Mouse (Mus musculus): ENCODE results near the gene Ttc7b. TPM values are rescaled to one million over a fixed set of nuclear protein-coding genes. Genes with fewer than 3 reads are reported as not detected.

Ttc7b gene
- polyA plus RNA-seq, 1 experiment: 26.1 TPM

DNA sequence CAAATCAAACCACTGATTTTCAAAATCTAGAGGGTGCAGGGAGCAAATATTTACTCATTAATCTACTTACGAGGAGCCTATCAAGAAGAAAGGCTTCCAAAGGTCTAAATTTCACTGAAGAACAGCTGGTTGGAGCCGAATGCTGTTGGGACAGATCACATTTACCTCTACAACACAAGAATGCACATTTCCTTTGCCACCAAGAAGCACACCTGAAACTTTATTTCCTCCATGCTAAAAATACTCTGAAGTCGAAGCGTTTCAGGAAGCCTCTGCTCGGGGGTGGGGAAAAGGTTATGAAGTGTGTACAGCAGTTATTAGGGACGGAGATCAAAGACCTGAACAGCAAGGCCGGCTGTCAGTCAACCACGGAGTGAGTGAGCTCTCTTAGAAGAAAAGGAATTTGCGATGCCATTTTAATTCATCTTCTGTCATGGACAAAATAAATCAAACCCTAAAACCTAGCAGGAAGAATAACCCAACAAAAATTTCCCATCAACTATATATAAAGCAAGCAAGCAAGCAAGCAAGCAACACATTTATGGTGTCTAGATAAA lies 18.6 kb upstream of the Ttc7b start:
- TF ChIP-seq POLR2A (IDR thresholded peaks at IDR 0.05; ENCODE audit: low read depth, low read length) (no peak), CTCF (IDR thresholded peaks at IDR 0.05; ENCODE audit: borderline replicate concordance, insufficient read depth, low read length) (no peak)
- Histone ChIP-seq H3K27ac (ENCODE audit: insufficient read depth, low read length) (no peak overlapping the region), H3K4me1 (ENCODE audit: control insufficient read depth, insufficient read depth, low read length) (no peaks in the 10 kb centered on the region), H3K4me3 (ENCODE audit: insufficient read depth, low read length) (no peak overlapping the region)

DNA sequence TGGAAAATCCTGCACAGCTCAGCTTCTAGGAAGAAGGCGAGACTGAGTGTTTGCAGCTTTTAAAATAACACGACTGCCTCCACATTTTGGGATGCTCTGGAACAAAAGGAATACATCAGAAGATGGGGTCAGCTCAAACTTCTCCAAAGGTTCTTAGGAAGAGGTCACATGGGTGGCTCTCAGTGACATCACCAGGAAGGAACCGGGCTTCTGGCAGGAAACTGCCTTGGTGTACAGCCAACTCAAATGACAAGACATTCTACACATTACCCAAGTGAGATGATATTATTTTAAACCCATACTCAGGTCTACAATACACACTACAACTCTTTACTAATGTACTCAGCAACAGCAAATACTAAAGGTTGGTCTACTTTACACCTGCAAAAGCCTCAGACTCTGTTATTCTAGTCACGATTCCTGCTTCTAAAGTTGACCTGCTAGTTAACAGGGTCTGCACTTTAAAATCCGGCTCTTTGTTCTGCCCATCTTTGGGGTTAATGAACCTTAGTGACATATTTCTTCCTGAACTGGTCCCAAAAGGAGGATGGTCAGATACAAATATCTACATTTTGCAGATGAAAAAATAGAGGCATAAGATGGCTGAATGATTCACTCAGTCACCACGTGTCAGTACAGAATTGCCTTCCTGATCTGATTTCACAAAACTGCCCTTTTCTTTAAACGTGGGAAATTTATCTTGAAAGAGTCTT lies 18.0 kb upstream of the Ttc7b start:
- no peaks in the 10 kb centered on the region for H3K4me1 ChIP-seq (ENCODE audit: control insufficient read depth, insufficient read depth, low read length)
- H3K27ac ChIP-seq (ENCODE audit: insufficient read depth, low read length): no peak overlapping the region
- TF ChIP-seq CTCF (IDR thresholded peaks at IDR 0.05; ENCODE audit: borderline replicate concordance, insufficient read depth, low read length): no peak
- no peak for TF ChIP-seq POLR2A (IDR thresholded peaks at IDR 0.05; ENCODE audit: low read depth, low read length)
- no peak overlapping the region for H3K4me3 ChIP-seq (ENCODE audit: insufficient read depth, low read length)

DNA sequence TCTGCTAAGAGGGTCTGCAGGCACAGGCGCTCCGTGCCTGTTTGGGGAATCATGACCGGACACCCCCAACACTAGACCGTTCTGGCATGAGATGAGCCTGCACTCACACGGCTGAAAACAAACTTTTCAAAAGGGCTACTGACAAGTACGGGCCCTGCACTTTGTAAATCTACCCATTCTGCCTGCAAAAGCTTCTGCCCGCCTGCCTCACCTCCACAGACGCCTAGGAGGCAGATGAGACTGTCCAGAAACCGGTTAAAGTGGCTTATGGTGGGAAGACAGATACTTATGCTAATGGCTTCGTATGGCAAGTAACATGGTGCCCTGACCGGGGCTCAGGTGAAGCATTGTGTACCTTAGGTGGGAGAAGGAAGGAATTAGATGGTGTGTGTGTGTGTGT lies 16.5 kb upstream of the Ttc7b start:
- Histone ChIP-seq H3K4me3 (ENCODE audit: insufficient read depth, low read length) (no peak overlapping the region), H3K4me1 (ENCODE audit: control insufficient read depth, insufficient read depth, low read length) (no peaks in the 10 kb centered on the region), H3K27ac (ENCODE audit: insufficient read depth, low read length) (no peak overlapping the region)
- TF ChIP-seq POLR2A (IDR thresholded peaks at IDR 0.05; ENCODE audit: low read depth, low read length) (no peak), CTCF (IDR thresholded peaks at IDR 0.05; ENCODE audit: borderline replicate concordance, insufficient read depth, low read length) (no peak)

DNA sequence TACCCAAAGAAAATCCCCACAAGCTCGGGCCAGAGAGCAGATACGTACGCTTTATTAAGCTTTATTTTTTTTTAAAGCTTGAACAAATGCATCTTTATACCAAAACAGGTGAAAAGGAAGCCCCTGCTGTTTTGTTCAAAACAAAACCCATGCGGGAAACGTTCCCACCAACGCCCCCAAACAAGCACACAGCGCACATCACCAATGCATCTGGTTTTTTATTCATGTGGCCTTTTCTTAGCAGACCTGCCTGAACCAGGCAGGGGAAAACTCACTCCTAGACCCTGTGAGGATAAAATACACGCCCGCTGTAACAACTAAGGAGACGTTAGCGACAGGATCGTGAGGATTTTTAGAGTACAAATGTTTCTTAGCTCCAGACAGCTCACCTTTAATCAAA lies 14.4 kb upstream of the Ttc7b start:
- no peaks in the 10 kb centered on the region for H3K4me1 ChIP-seq (ENCODE audit: control insufficient read depth, insufficient read depth, low read length)
- H3K27ac ChIP-seq (ENCODE audit: insufficient read depth, low read length): no peak overlapping the region
- TF ChIP-seq POLR2A (IDR thresholded peaks at IDR 0.05; ENCODE audit: low read depth, low read length): no peak
- TF ChIP-seq CTCF (IDR thresholded peaks at IDR 0.05; ENCODE audit: borderline replicate concordance, insufficient read depth, low read length): no peak
- H3K4me3 ChIP-seq (ENCODE audit: insufficient read depth, low read length): no peak overlapping the region

DNA sequence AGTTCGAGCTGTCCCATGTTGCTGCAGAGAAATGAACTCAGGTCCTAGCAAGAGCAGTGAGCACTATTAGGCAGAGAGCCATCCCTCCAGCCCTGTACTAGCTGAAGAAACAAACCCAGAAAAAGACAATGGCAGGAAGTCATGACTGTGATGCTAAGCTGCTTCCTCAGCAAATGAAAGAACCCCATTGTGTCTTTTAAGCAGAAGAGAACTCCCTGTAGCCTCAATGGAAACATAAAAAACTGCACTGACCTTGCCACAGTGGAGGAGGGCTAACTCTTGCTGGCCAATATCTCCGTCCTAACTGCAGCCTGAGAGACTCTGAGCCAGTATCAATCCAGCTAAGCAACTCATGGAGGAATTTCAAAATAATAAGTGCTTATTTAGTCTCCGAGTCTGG lies 13.4 kb upstream of the Ttc7b start:
- H3K4me1 ChIP-seq (ENCODE audit: control insufficient read depth, insufficient read depth, low read length): peaks cover 4% of the 10 kb centered on the region
- no peak overlapping the region for H3K4me3 ChIP-seq (ENCODE audit: insufficient read depth, low read length)
- TF ChIP-seq CTCF (IDR thresholded peaks at IDR 0.05; ENCODE audit: borderline replicate concordance, insufficient read depth, low read length) (no peak), POLR2A (IDR thresholded peaks at IDR 0.05; ENCODE audit: low read depth, low read length) (no peak)
- H3K27ac ChIP-seq (ENCODE audit: insufficient read depth, low read length): no peak overlapping the region

DNA sequence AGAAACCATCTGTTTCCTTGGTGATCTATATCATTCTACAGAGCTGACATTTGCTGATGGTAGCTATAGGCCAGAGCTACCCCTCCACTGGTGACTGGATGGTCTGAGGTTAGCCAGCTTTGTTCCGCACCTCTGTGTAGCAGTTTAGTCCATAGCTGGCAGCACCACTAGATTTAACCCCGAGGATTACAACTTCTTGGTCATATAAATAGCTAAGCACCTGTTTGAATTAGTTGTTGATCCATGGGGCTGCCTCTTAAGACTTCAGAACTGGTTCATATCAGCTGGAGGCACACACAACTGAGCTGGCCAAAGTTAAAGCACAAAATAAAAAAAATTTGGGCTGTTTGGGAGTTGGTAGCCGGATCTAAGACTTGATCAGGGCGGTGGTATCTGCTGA lies 12.6 kb upstream of the Ttc7b start:
- Histone ChIP-seq H3K4me1 (ENCODE audit: control insufficient read depth, insufficient read depth, low read length) (peaks cover 5% of the 10 kb centered on the region), H3K4me3 (ENCODE audit: insufficient read depth, low read length) (no peak overlapping the region), H3K27ac (ENCODE audit: insufficient read depth, low read length) (no peak overlapping the region)
- TF ChIP-seq POLR2A (IDR thresholded peaks at IDR 0.05; ENCODE audit: low read depth, low read length): no peak
- TF ChIP-seq CTCF (IDR thresholded peaks at IDR 0.05; ENCODE audit: borderline replicate concordance, insufficient read depth, low read length): no peak

DNA sequence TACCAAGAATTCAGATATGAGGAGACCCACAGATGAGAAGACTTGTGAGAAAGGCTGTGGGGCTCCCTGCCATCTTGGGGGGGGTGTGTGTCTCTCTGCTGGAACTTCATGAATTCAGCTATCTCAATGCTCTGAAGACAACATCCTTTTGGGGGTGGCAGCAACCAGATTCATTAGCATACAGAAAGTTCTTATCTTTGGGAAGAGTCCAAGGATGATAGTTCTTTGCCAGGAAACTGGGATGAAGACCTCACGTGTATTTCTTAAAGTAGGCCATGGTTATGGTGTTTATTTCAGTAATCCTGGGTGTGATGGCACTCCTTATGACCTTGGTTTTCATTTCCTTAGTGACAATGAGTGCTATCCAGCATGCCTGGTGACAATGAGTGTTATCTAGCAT lies 11.1 kb upstream of the Ttc7b start:
- Histone ChIP-seq H3K27ac (ENCODE audit: insufficient read depth, low read length) (no peak overlapping the region), H3K4me1 (ENCODE audit: control insufficient read depth, insufficient read depth, low read length) (peaks cover 5% of the 10 kb centered on the region), H3K4me3 (ENCODE audit: insufficient read depth, low read length) (no peak overlapping the region)
- no peak for TF ChIP-seq POLR2A (IDR thresholded peaks at IDR 0.05; ENCODE audit: low read depth, low read length)
- TF ChIP-seq CTCF (IDR thresholded peaks at IDR 0.05; ENCODE audit: borderline replicate concordance, insufficient read depth, low read length): no peak

DNA sequence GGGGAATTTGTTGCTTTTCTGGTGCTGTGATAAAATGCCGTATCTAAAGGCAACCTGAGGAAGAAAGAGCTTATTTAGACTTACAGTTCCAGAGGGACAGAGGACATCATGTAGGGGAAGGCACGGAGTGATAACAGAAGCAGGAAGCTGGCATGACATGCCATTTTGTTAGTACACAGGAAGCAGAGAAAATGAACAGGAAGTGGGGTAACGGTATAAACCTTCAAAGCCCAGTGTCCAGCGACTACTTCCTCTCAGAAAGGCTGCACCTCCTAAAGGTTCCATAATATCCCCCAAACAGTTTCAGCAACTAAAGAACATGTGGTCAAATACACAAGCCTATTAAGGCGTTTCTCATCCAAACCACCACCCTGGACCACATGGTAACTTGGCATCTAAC lies 10.2 kb upstream of the Ttc7b start:
- no peak for TF ChIP-seq CTCF (IDR thresholded peaks at IDR 0.05; ENCODE audit: borderline replicate concordance, insufficient read depth, low read length)
- TF ChIP-seq POLR2A (IDR thresholded peaks at IDR 0.05; ENCODE audit: low read depth, low read length): no peak
- no peak overlapping the region for H3K4me3 ChIP-seq (ENCODE audit: insufficient read depth, low read length)
- no peak overlapping the region for H3K27ac ChIP-seq (ENCODE audit: insufficient read depth, low read length)
- H3K4me1 ChIP-seq (ENCODE audit: control insufficient read depth, insufficient read depth, low read length): peaks cover 5% of the 10 kb centered on the region

DNA sequence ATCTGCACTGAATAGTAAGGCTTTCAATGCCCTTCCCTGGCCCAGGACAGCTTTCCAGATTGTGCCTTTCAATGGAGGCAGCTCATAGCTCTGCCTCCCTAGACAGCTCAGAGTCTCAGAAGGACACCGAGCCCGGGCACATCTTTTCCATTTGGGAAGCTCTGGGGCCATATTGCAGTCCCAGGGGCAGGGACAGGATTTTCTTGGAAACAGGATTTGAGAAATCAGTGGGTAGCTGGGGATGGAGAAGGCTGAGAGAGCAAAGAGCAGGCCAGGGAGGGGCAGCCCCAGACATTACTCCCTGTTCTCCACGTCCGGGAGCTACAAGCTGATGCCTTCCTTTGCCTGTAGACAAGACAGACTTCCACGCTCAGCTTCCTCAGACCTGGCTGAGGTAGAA lies 9.0 kb upstream of the Ttc7b start:
- no peak overlapping the region for H3K27ac ChIP-seq (ENCODE audit: insufficient read depth, low read length)
- peaks cover 5% of the 10 kb centered on the region for H3K4me1 ChIP-seq (ENCODE audit: control insufficient read depth, insufficient read depth, low read length)
- no peak overlapping the region for H3K4me3 ChIP-seq (ENCODE audit: insufficient read depth, low read length)
- no peak for TF ChIP-seq CTCF (IDR thresholded peaks at IDR 0.05; ENCODE audit: borderline replicate concordance, insufficient read depth, low read length)
- TF ChIP-seq POLR2A (IDR thresholded peaks at IDR 0.05; ENCODE audit: low read depth, low read length): no peak

DNA sequence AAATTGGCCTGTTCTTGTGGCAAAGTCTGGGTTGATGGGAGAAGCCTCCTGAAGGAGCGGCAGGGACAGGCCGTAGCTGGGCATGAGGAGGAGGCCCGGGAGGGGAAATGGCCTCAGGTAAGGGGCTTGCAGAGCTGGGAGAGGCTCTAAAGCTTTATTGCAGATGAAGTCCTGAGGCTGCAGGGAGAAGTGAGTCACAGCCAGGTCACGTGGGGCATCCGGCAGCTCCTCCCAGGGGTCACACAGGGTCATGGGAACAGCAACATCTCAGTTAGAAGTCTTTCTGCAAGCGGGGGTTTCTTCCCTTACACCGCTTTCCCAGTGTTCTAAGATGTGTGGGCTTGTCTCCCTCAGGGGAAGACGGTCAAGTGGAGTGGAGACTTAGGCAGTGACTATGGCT lies 8.5 kb upstream of the Ttc7b start:
- H3K27ac ChIP-seq (ENCODE audit: insufficient read depth, low read length): no peak overlapping the region
- peaks cover 5% of the 10 kb centered on the region for H3K4me1 ChIP-seq (ENCODE audit: control insufficient read depth, insufficient read depth, low read length)
- H3K4me3 ChIP-seq (ENCODE audit: insufficient read depth, low read length): no peak overlapping the region
- no peak for TF ChIP-seq POLR2A (IDR thresholded peaks at IDR 0.05; ENCODE audit: low read depth, low read length)

Data from embryonic fibroblast, embryonic 13.5 days (primary cell).